Mouse (Mus musculus) small intestine, adult 2 months (tissue): ENCODE results near the gene Olfr772. TPM values are rescaled to one million over a fixed set of nuclear protein-coding genes. Genes with fewer than 3 reads are reported as not detected.
"Not testable (repeated sequence)": the region's sequence is repeated elsewhere in the genome, so short reads cannot be mapped to it uniquely, and the experiment has no call there.

Experiments used
- H3K27ac ChIP-seq: fragments of 200-500 bp; 2 replicates; pipeline ENCODE4 v1.5.1; 2012; ENCODE audit warnings: low read depth, low read length, control low read depth, inconsistent platforms; ENCODE audit not compliant: insufficient read depth
- H3K27me3 ChIP-seq: fragments of 200-500 bp; 2 replicates; pipeline ENCODE4 v1.6.1; 2012; ENCODE audit warnings: mild to moderate bottlenecking, moderate library complexity, low read length, inconsistent platforms; ENCODE audit not compliant: control insufficient read depth, insufficient read depth
- H3K36me3 ChIP-seq: fragments of 200-500 bp; 2 replicates; pipeline ENCODE4 v1.6.1; 2012; ENCODE audit warnings: mild to moderate bottlenecking, low read length, control low read depth, inconsistent platforms; ENCODE audit not compliant: control insufficient read depth, insufficient read depth
- H3K4me1 ChIP-seq: fragments of 200-500 bp; 2 replicates; pipeline ENCODE4 v1.6.1; 2012; ENCODE audit warnings: low read length, inconsistent platforms, mixed read lengths; ENCODE audit not compliant: control insufficient read depth, insufficient read depth, insufficient read length
- H3K4me3 ChIP-seq: fragments of 200-500 bp; 2 replicates; pipeline ENCODE4 v1.5.1; 2012; ENCODE audit warnings: low read depth, mild to moderate bottlenecking, control low read depth, inconsistent platforms, low read length, moderate library complexity
- CTCF ChIP-seq: fragments of 200-500 bp; IDR thresholded peaks from 2 replicates; pipeline ENCODE4 v1.5.1; 2012; ENCODE audit warnings: low read depth, mild to moderate bottlenecking, control low read depth, inconsistent platforms, low read length, moderate library complexity, mixed read lengths; ENCODE audit not compliant: insufficient replicate concordance, insufficient read length; ENCODE audit errors: extremely low read depth
- POLR2A ChIP-seq: fragments of 200-500 bp; IDR thresholded peaks from 2 replicates; pipeline ENCODE4 v1.6.1; 2012; ENCODE audit warnings: low read depth, mild to moderate bottlenecking, control low read depth, inconsistent platforms, low read length, moderate library complexity
- WGBS: fragments of 180-500 bp; shearing (Covaris S2); methylation state at CpG from one replicate; pipeline ENCODE4 v1.1.7; 2018; 5-methylcytosine and 5-hydroxymethylcytosine counted together
- polyA plus RNA-seq: library from polyadenylated mRNA; depleted of rRNA; stranded (reverse); fragments of >200 nt; gene quantifications from 2 replicates; pipeline ENCODE4 v1.2.3, GENCODE M21; 2012; rRNA removed

The Olfr772 gene
- polyA plus RNA-seq = not detected in 2 replicates

DNA sequence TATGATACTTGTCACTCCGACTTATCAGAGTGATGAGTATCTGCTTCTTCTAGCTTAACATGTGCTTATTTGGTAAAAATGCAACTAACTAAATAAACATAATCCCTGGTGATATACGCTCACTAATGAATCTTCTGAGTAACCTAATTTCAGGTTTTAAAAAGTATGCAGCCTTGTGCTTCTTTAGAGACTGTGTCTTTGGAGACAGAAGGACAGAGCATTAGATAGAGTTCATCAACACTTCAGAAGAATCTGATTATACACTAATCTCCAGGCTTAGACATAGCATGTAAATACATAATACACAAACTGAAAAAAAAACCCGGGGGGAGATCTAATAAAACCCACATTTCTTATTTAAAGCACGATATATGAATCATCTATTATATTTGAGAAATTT, at the start of gene Olfr772:
TSS of gene Olfr772 (minus strand) at position 101 of the 400 bp plus-strand sequence.
- WGBS = 76% methylated on average over 4 of the region's 4 CpGs
- not testable (repeated sequence) for H3K4me1 ChIP-seq, H3K27ac ChIP-seq, H3K4me3 ChIP-seq, H3K27me3 ChIP-seq, H3K36me3 ChIP-seq

DNA sequence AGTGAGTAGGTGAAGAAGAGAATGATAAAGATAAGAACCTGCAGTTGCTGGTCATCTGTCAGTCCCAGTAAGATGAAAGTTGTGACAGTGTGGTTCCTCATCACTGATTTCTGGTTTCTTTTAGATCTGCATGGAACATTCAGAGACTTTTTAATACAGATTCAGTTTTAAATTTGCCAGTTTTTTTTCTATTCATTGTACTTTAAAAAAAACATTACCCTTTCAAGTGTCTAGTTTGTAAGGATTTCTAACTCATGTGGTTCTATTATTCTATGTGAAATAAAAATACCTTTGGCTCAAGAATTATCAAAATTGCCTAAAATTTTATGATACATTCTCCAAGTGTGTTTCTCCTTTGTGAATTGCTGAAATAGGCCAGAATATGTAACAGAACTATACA, 9.6 kb upstream of the Olfr772 start, which contains the start of gene Olfr773:
TSS of gene Olfr773 (minus strand) at position 101 of the 400 bp plus-strand sequence.
- not testable (repeated sequence) for H3K27me3 ChIP-seq, H3K36me3 ChIP-seq, H3K4me3 ChIP-seq, H3K27ac ChIP-seq, H3K4me1 ChIP-seq

DNA sequence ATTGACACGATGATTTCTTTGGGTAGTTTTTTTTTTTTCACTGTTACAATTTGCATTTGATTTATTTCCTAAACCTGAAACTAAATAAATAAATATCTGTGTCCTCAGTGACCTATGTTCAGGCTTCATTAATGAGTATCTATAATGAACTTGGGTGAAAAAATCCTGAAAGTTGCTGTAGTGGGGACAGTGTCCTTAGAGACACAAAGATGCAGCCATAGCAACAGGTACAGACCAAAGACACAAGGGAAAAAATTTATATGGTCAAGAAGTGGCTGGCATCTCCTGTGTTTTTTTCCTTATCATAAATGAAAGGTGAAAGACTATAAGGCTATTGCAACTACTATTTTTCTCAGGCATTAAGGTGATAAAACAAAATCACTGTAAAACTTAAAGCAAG, 13.1 kb downstream of the Olfr772 start, which contains the start of gene Olfr771:
TSS of gene Olfr771 (minus strand) at position 101 of the 400 bp plus-strand sequence.
- Histone ChIP-seq H3K4me3 (no peak within 1 kb of the TSS), H3K27me3 (no peaks in the 10 kb centered on the region), H3K4me1 (no peaks in the 10 kb centered on the region), H3K27ac (no peak within 1 kb of the TSS), H3K36me3 (no peaks in the 10 kb centered on the region)
- 82% methylated on average over 1 of the region's 1 CpGs for WGBS
- TF ChIP-seq POLR2A = no peak

DNA sequence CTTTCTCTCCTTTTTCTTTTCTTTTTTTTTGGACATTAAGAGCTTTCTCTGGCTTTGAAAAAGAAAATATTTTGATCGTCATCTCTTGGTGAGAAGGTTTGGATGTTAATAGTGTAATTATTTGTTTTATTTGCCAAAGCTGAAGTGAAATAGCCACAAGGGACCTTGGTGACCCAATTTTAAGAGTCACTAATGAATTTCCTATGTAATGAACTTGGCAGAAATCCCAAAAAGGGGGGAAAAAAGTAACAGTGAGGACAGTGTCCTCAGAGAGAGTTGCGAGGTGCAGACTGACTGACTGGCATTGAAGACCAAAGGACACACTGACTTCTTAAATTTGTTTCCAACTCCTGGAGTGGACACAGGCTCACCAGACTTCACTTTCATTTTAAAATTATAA, 38.8 kb downstream of the Olfr772 start, which contains the start of gene Olfr770:
TSS of gene Olfr770 (minus strand) at position 101 of the 400 bp plus-strand sequence.
- H3K36me3 ChIP-seq = no peaks in the 10 kb centered on the region
- no peaks in the 10 kb centered on the region for H3K4me1 ChIP-seq
- H3K4me3 ChIP-seq = no peak within 1 kb of the TSS
- no peaks in the 10 kb centered on the region; the same call in 1 of the 2 replicates for H3K27me3 ChIP-seq
- TF ChIP-seq CTCF (no peak), POLR2A (no peak)
- no peak within 1 kb of the TSS for H3K27ac ChIP-seq
- 83% methylated on average over 2 of the region's 2 CpGs for WGBS

Other genes with a start within 250 kb of the Olfr772 start
- gene Itga7, start 244.1 kb downstream of the Olfr772 start, polyA plus RNA-seq = 8.4 and 14.6 TPM in 2 replicates
- gene Mettl7b, start 216.9 kb downstream of the Olfr772 start, polyA plus RNA-seq = 27.6 and 32.2 TPM in 2 replicates
- not detected in 2 replicates for gene Olfr9, start 188.5 kb downstream of the Olfr772 start, polyA plus RNA-seq
- gene Olfr763, start 167.1 kb downstream of the Olfr772 start, polyA plus RNA-seq = not detected in 2 replicates
- not detected in 2 replicates for gene Olfr764-ps1, start 138.0 kb downstream of the Olfr772 start, polyA plus RNA-seq
- not detected in 2 replicates for gene Olfr765, start 127.9 kb downstream of the Olfr772 start, polyA plus RNA-seq
- gene Olfr766-ps1, start 108.9 kb downstream of the Olfr772 start, polyA plus RNA-seq = not detected in 2 replicates
- gene Olfr767, start 95.0 kb downstream of the Olfr772 start, polyA plus RNA-seq = not detected in 2 replicates
- not detected in 2 replicates for gene Olfr768, start 78.5 kb downstream of the Olfr772 start, polyA plus RNA-seq
- not detected in 2 replicates for gene Olfr769, start 60.1 kb downstream of the Olfr772 start, polyA plus RNA-seq
- gene Olfr770, start 38.9 kb downstream of the Olfr772 start, polyA plus RNA-seq = not detected in 2 replicates
- not detected in 2 replicates for gene Olfr771, start 13.2 kb downstream of the Olfr772 start, polyA plus RNA-seq
- gene Olfr773, start 9.5 kb upstream of the Olfr772 start, polyA plus RNA-seq = not detected in 2 replicates
- gene Olfr774, start 58.3 kb upstream of the Olfr772 start, polyA plus RNA-seq = not detected in 2 replicates
- not detected in 2 replicates for gene Olfr775, start 70.5 kb upstream of the Olfr772 start, polyA plus RNA-seq
- not detected in 2 replicates for gene Olfr776, start 81.2 kb upstream of the Olfr772 start, polyA plus RNA-seq
- gene Olfr777, start 93.6 kb upstream of the Olfr772 start, polyA plus RNA-seq = not detected in 2 replicates
- gene Olfr780, start 140.2 kb upstream of the Olfr772 start, polyA plus RNA-seq = not detected in 2 replicates
- gene Olfr781, start 150.9 kb upstream of the Olfr772 start, polyA plus RNA-seq = not detected in 2 replicates
- not detected in 2 replicates for gene Olfr782, start 170.9 kb upstream of the Olfr772 start, polyA plus RNA-seq
- not detected in 2 replicates for gene Olfr784, start 206.2 kb upstream of the Olfr772 start, polyA plus RNA-seq
- not detected in 2 replicates for gene Olfr785, start 227.5 kb upstream of the Olfr772 start, polyA plus RNA-seq
- gene Olfr786, start 249.4 kb upstream of the Olfr772 start, polyA plus RNA-seq = not detected in 2 replicates